Mouse (Mus musculus): ENCODE results near the gene Rnf5.

The Rnf5 gene

GRCm38 (mm10) chr17:34605609-34606008, 2.1 kb upstream of the Rnf5 start:
- in situ Hi-C loops (cut with MboI): no loop called here

GRCm38 (mm10) chr17:34604511-34605237, 1.2 kb upstream of the Rnf5 start:
- in situ Hi-C loops (cut with MboI): no loop called here

GRCm38 (mm10) chr17:34604061-34604508, 595 bp upstream of the Rnf5 start, which contains the start of gene Agpat1:
Gene Agpat1 (plus strand): TSS chr17:34604262.
- in situ Hi-C loops (cut with MboI): no loop called here

- in situ Hi-C loops (cut with MboI): no loop called here
These were observed 1.7 kb downstream of the Rnf5 start for GRCm38 (mm10) chr17:34601796-34602195.

- in situ Hi-C loops (cut with MboI): loop anchor here (25.0 kb wide), 1 partner anchor 413 kb away; the partner anchor contains the start of genes Psmb8, Psmb9 and Tap1
These were observed 3.6 kb downstream of the Rnf5 start for GRCm38 (mm10) chr17:34599891-34600290.

- in situ Hi-C loops (cut with MboI): loop anchor here (25.0 kb wide), 1 partner anchor 410 kb away; the partner anchor contains the start of genes Psmb8, Psmb9 and Tap1
These were observed 5.9 kb downstream of the Rnf5 start, which contains the start of gene Ager for GRCm38 (mm10) chr17:34597566-34598095. Gene Ager (plus strand): TSS chr17:34597862.

GRCm38 (mm10) chr17:34596098-34596497, 7.4 kb downstream of the Rnf5 start:
- in situ Hi-C loops (cut with MboI): loop anchor here (25.0 kb wide), 1 partner anchor 409 kb away; the partner anchor contains the start of genes Psmb8, Psmb9 and Tap1

GRCm38 (mm10) chr17:34593752-34594525, 9.6 kb downstream of the Rnf5 start:
- in situ Hi-C loops (cut with MboI): loop anchor here (25.0 kb wide), 1 partner anchor 407 kb away; the partner anchor contains the start of genes Psmb8, Psmb9 and Tap1

- in situ Hi-C loops (cut with MboI): loop anchor here (25.0 kb wide), 1 partner anchor 406 kb away; the partner anchor contains the start of genes Psmb8, Psmb9 and Tap1
These were observed 10.6 kb downstream of the Rnf5 start for GRCm38 (mm10) chr17:34592581-34593549.

GRCm38 (mm10) chr17:34591994-34592375, 11.5 kb downstream of the Rnf5 start:
- in situ Hi-C loops (cut with MboI): loop anchor here (25.0 kb wide), 1 partner anchor 405 kb away; the partner anchor contains the start of genes Psmb8, Psmb9 and Tap1

GRCm38 (mm10) chr17:34591029-34591993, 12.2 kb downstream of the Rnf5 start, which contains the start of gene Pbx2:
Gene Pbx2 (plus strand): TSS chr17:34591266.
- in situ Hi-C loops (cut with MboI): loop anchor here (25.0 kb wide), 1 partner anchor 404 kb away; the partner anchor contains the start of genes Psmb8, Psmb9 and Tap1

GRCm38 (mm10) chr17:34590154-34590987, 13.1 kb downstream of the Rnf5 start:
- in situ Hi-C loops (cut with MboI): loop anchor here (25.0 kb wide), 1 partner anchor 403 kb away; the partner anchor contains the start of genes Psmb8, Psmb9 and Tap1

- in situ Hi-C loops (cut with MboI): loop anchor here (25.0 kb wide), 1 partner anchor 402 kb away; the partner anchor contains the start of genes Psmb8, Psmb9 and Tap1
These were observed 13.8 kb downstream of the Rnf5 start, which contains the start of gene Gpsm3 for GRCm38 (mm10) chr17:34589681-34590101. Gene Gpsm3 (plus strand): TSS chr17:34589806.

GRCm38 (mm10) chr17:34589206-34589605, 14.3 kb downstream of the Rnf5 start:
- in situ Hi-C loops (cut with MboI): loop anchor here (25.0 kb wide), 1 partner anchor 402 kb away; the partner anchor contains the start of genes Psmb8, Psmb9 and Tap1

- in situ Hi-C loops (cut with MboI): loop anchor here (25.0 kb wide), 1 partner anchor 401 kb away; the partner anchor contains the start of genes Psmb8, Psmb9 and Tap1
These were observed 14.7 kb downstream of the Rnf5 start for GRCm38 (mm10) chr17:34588767-34589166.

GRCm38 (mm10) chr17:34587814-34588213, 15.7 kb downstream of the Rnf5 start:
- in situ Hi-C loops (cut with MboI): loop anchor here (25.0 kb wide), 1 partner anchor 401 kb away; the partner anchor contains the start of genes Psmb8, Psmb9 and Tap1

- in situ Hi-C loops (cut with MboI): loop anchor here (25.0 kb wide), 1 partner anchor 400 kb away; the partner anchor contains the start of genes Psmb8, Psmb9 and Tap1
These were observed 16.1 kb downstream of the Rnf5 start for GRCm38 (mm10) chr17:34587423-34587811.
